Mouse (Mus musculus) thymus, postnatal 4 days (tissue): ENCODE results near the gene Wdr60.

Experiments
- DNase-seq: peaks from one replicate; pipeline ENCODE4 v3.0.0; 2021

Gene Wdr60

GRCm38 (mm10) chr12:116264756-116265155, 1.9 kb upstream of the Wdr60 start:
- DNase-seq: no peak

- DNase-seq: no peak
Measured at GRCm38 (mm10) chr12:116258321-116258720, 4.5 kb downstream of the Wdr60 start.

- DNase-seq: peak; percentile 15
Measured at GRCm38 (mm10) chr12:116255636-116256035, 7.2 kb downstream of the Wdr60 start.

- peak; percentile 58 for DNase-seq
Measured at GRCm38 (mm10) chr12:116254652-116255051, 8.2 kb downstream of the Wdr60 start.

- DNase-seq: no peak
Measured at GRCm38 (mm10) chr12:116244601-116245000, 18.2 kb downstream of the Wdr60 start.

GRCm38 (mm10) chr12:116238803-116239202, 24.0 kb downstream of the Wdr60 start:
- no peak for DNase-seq

- DNase-seq: no peak
Measured at GRCm38 (mm10) chr12:116238370-116238769, 24.5 kb downstream of the Wdr60 start.

- DNase-seq: no peak
Measured at GRCm38 (mm10) chr12:116236658-116237057, 26.2 kb downstream of the Wdr60 start.

GRCm38 (mm10) chr12:116235356-116235755, 27.5 kb downstream of the Wdr60 start:
- peak; percentile 37 for DNase-seq

- DNase-seq: no peak
Measured at GRCm38 (mm10) chr12:116232061-116232460, 30.8 kb downstream of the Wdr60 start.

- peak; percentile 22 for DNase-seq
Measured at GRCm38 (mm10) chr12:116231612-116232011, 31.2 kb downstream of the Wdr60 start.

GRCm38 (mm10) chr12:116229451-116229850, 33.4 kb downstream of the Wdr60 start:
- no peak for DNase-seq

- DNase-seq: no peak
Measured at GRCm38 (mm10) chr12:116226289-116227057, 36.3 kb downstream of the Wdr60 start.

GRCm38 (mm10) chr12:116223107-116223506, 39.7 kb downstream of the Wdr60 start:
- DNase-seq: no peak

GRCm38 (mm10) chr12:116207486-116207885, 55.3 kb downstream of the Wdr60 start:
- no peak for DNase-seq

- DNase-seq: no peak
Measured at GRCm38 (mm10) chr12:116205726-116206125, 57.1 kb downstream of the Wdr60 start.

- peak; percentile 86 for DNase-seq
Measured at GRCm38 (mm10) chr12:116202176-116202981, 60.4 kb downstream of the Wdr60 start.

GRCm38 (mm10) chr12:116198791-116199190, 64.0 kb downstream of the Wdr60 start:
- DNase-seq: peak; percentile 68

GRCm38 (mm10) chr12:116196221-116196620, 66.6 kb downstream of the Wdr60 start:
- DNase-seq: peak; percentile 31

GRCm38 (mm10) chr12:116194641-116195040, 68.2 kb downstream of the Wdr60 start:
- DNase-seq: no peak

GRCm38 (mm10) chr12:116193952-116194351, 68.9 kb downstream of the Wdr60 start:
- DNase-seq: no peak

- no peak for DNase-seq
Measured at GRCm38 (mm10) chr12:116183212-116183935, 79.4 kb downstream of the Wdr60 start.

- no peak for DNase-seq
Measured at GRCm38 (mm10) chr12:116182376-116182775, 80.4 kb downstream of the Wdr60 start.
